Mouse (Mus musculus) limb, embryonic 14.5 days (tissue): ENCODE results near the gene Spta1. TPM values are rescaled to one million over a fixed set of nuclear protein-coding genes. Genes with fewer than 3 reads are reported as not detected.

ENCODE experiments used
- ATAC-seq: fragments of 200-750 bp; cut with Nextera tagmentation; 2 replicates; pipeline ENCODE4 v1.8.0; 2017; ENCODE audit warnings: low read depth, moderate number of reproducible peaks, moderate TSS enrichment; ENCODE audit not compliant: low FRiP score
- DNase-seq: peaks from one replicate; pipeline ENCODE4 v3.0.0-alpha.2; 2015; ENCODE audit warnings: low spot score
- H3K27ac ChIP-seq: fragments of 300-500 bp; sonication (generic); replicated peaks from 2 replicates; pipeline ENCODE4 v1.5.1; 2014; ENCODE audit warnings: low read depth, mild to moderate bottlenecking, low read length, moderate library complexity, mixed read lengths
- H3K27me3 ChIP-seq: fragments of 300-500 bp; sonication (generic); 2 replicates; pipeline ENCODE4 v1.6.1; 2014; ENCODE audit warnings: low read length, mixed read lengths; ENCODE audit not compliant: control insufficient read depth, insufficient read depth
- H3K36me3 ChIP-seq: fragments of 300-500 bp; sonication (generic); 2 replicates; pipeline ENCODE4 v1.6.1; 2014; ENCODE audit warnings: mild to moderate bottlenecking, low read length, moderate library complexity, mixed read lengths; ENCODE audit not compliant: control insufficient read depth, insufficient read depth
- H3K4me1 ChIP-seq: fragments of 300-500 bp; sonication (generic); 2 replicates; pipeline ENCODE4 v1.6.1; 2014; ENCODE audit warnings: antibody characterized with exemption, low read length, mixed read lengths; ENCODE audit not compliant: control insufficient read depth, insufficient read depth
- H3K4me2 ChIP-seq: fragments of 300-500 bp; sonication (generic); replicated peaks from 2 replicates; pipeline ENCODE4 v1.6.1; 2014; ENCODE audit warnings: low read depth, mild to moderate bottlenecking, low read length, moderate library complexity; ENCODE audit not compliant: severe bottlenecking
- H3K4me3 ChIP-seq: fragments of 300-500 bp; sonication (generic); replicated peaks from 2 replicates; pipeline ENCODE4 v1.5.1; 2014; ENCODE audit warnings: low read length
- H3K9ac ChIP-seq: fragments of 300-500 bp; sonication (generic); 2 replicates; pipeline ENCODE4 v1.6.1; 2014; ENCODE audit warnings: mild to moderate bottlenecking, low read depth, low read length, moderate library complexity; ENCODE audit not compliant: severe bottlenecking
- H3K9me3 ChIP-seq: fragments of 300-500 bp; sonication (generic); 2 replicates; pipeline ENCODE4 v1.6.1; 2016; ENCODE audit warnings: low read length; ENCODE audit not compliant: control insufficient read depth
- POLR2A ChIP-seq: fragments of 200-500 bp; IDR thresholded peaks from 2 replicates; pipeline ENCODE4 v1.8.0; 2012; ENCODE audit warnings: inconsistent platforms, mild to moderate bottlenecking, moderate library complexity, borderline replicate concordance; ENCODE audit not compliant: insufficient read depth, insufficient read length; ENCODE audit errors: extremely low read depth
- WGBS: fragments of 180-500 bp; shearing (Covaris S2); extraction: QIAGEN DNeasy Blood & Tissue Kit; methylation state at CpG from one replicate; pipeline ENCODE4 v1.1.7; 2014; 5-methylcytosine and 5-hydroxymethylcytosine counted together
- polyA plus RNA-seq, 2 experiments: library from polyadenylated mRNA; depleted of rRNA in 1 of 2; stranded (reverse) in 1 of 2; unstranded in 1 of 2; fragments of >200 nt; fragmentation: Nextera tagmentation in 1 of 2; extraction: Ambion mirVana in 1 of 2; gene quantifications; 2 replicates each; pipeline versions ENCODE4 v1.2.1 to v1.2.3; 2012 to 2014

Spta1 gene
- polyA plus RNA-seq, 2 experiments: 0.19 to 0.34 TPM

- WGBS: 87% methylated on average over 1 of the region's 1 CpGs
- DNase-seq: no peak
Measured at GRCm38 (mm10) chr1:174155333-174155732, 17.2 kb upstream of the Spta1 start, which contains the start of gene Olfr420. Gene Olfr420 (plus strand): TSS chr1:174155633.

GRCm38 (mm10) chr1:174157622-174158021 lies 15.0 kb upstream of the Spta1 start:
- H3K27ac ChIP-seq: no peak overlapping the region
- H3K4me3 ChIP-seq: no peak overlapping the region
- no peaks in the 10 kb centered on the region for H3K27me3 ChIP-seq
- no peak for DNase-seq
- TF ChIP-seq POLR2A: no peak
- H3K36me3 ChIP-seq: no peaks in the 10 kb centered on the region
- no peak for ATAC-seq
- no peak overlapping the region for H3K4me2 ChIP-seq
- H3K9me3 ChIP-seq: no peaks in the 10 kb centered on the region
- no peaks in the 10 kb centered on the region for H3K4me1 ChIP-seq
- 94% methylated on average over 3 of the region's 3 CpGs for WGBS
- no peak overlapping the region for H3K9ac ChIP-seq

More at GRCm38 (mm10) chr1:174155333-174155732, 17.2 kb upstream of the Spta1 start, which contains the start of gene Olfr420:
- no peak for ATAC-seq
- no peaks in the 10 kb centered on the region for H3K27me3 ChIP-seq
- no peak within 1 kb of the TSS for H3K4me3 ChIP-seq
- no peak within 1 kb of the TSS for H3K4me2 ChIP-seq
- H3K9me3 ChIP-seq: no peaks in the 10 kb centered on the region
- H3K9ac ChIP-seq: no peak within 1 kb of the TSS
- TF ChIP-seq POLR2A: no peak
- H3K27ac ChIP-seq: no peak within 1 kb of the TSS
- no peaks in the 10 kb centered on the region for H3K4me1 ChIP-seq
- H3K36me3 ChIP-seq: no peaks in the 10 kb centered on the region

GRCm38 (mm10) chr1:174158512-174158911 lies 14.1 kb upstream of the Spta1 start:
- DNase-seq: no peak
- no peaks in the 10 kb centered on the region for H3K27me3 ChIP-seq
- ATAC-seq: no peak
- no peak overlapping the region for H3K27ac ChIP-seq
- H3K9me3 ChIP-seq: no peaks in the 10 kb centered on the region
- H3K36me3 ChIP-seq: no peaks in the 10 kb centered on the region
- H3K4me2 ChIP-seq: no peak overlapping the region
- H3K9ac ChIP-seq: no peak overlapping the region
- no peak for TF ChIP-seq POLR2A
- H3K4me3 ChIP-seq: no peak overlapping the region
- 78% methylated on average over 1 of the region's 1 CpGs for WGBS
- H3K4me1 ChIP-seq: no peaks in the 10 kb centered on the region

- Histone ChIP-seq H3K9me3 (no peaks in the 10 kb centered on the region), H3K27me3 (no peaks in the 10 kb centered on the region), H3K9ac (no peak overlapping the region), H3K4me1 (no peaks in the 10 kb centered on the region), H3K27ac (no peak overlapping the region), H3K36me3 (no peaks in the 10 kb centered on the region), H3K4me2 (no peak overlapping the region), H3K4me3 (no peak overlapping the region)
- 87% methylated on average over 10 of the region's 10 CpGs for WGBS
- no peak for TF ChIP-seq POLR2A
- DNase-seq: no peak
- no peak for ATAC-seq
Measured at GRCm38 (mm10) chr1:174159095-174159494, 13.5 kb upstream of the Spta1 start.

- no peak for TF ChIP-seq POLR2A
- no peak for DNase-seq
Measured at GRCm38 (mm10) chr1:174169024-174169423, 3.6 kb upstream of the Spta1 start.

More at GRCm38 (mm10) chr1:174169024-174169423, 3.6 kb upstream of the Spta1 start:
- no peak overlapping the region for H3K27ac ChIP-seq
- no peak for ATAC-seq
- H3K36me3 ChIP-seq: no peaks in the 10 kb centered on the region
- H3K27me3 ChIP-seq: no peaks in the 10 kb centered on the region
- H3K4me2 ChIP-seq: no peak overlapping the region
- H3K4me1 ChIP-seq: no peaks in the 10 kb centered on the region
- no peak overlapping the region for H3K9ac ChIP-seq
- H3K4me3 ChIP-seq: no peak overlapping the region
- no peaks in the 10 kb centered on the region for H3K9me3 ChIP-seq
